Mouse (Mus musculus): ENCODE measurements around the gene Exoc3. TPM values are rescaled to one million over a fixed set of nuclear protein-coding genes. Genes with fewer than 3 reads are reported as not detected.

Gene Exoc3
- 21.2 and 24.8 TPM in 2 replicates for polyA plus RNA-seq (2015; fragmentation: Nextera tagmentation; extraction: Ambion mirVana)

DNA sequence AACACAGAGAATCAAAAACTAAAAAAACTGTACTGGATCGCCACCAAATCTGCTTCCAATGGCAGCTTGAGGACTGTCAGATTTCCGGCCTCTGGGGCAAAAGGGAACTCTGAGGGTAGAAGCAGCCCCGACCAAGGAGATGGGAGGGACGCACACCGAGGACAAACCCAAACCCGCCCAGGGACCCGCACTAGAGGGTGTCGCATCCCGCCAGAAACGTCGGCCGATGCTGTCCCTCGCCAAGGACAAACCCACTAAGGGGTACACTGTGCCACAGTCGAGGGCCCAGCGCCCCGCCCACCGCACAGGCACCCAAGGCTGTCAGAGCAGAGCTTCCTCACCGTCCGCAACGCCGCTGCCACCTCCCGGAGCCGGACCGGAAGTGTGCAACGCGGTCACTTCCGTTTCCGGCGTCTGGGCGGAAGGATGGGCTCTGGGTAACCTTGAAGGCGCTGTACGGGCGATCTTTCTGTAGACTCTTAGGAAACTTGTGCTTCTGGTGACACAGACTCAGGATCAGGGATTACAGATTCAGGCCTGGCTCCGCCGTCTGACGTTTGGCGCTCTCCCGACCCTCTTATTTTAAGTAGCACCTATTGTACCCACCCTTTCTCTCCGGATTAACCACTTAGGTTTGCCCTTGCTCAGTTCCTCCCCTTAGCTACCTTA is at the start of gene Exoc3:
Gene Exoc3, minus strand, starts transcription at position 416 of the 669 bp plus-strand sequence.
- Histone ChIP-seq H3K36me3 (ENCODE audit: control insufficient read depth, insufficient read depth) (peaks cover 8% of the 10 kb centered on the region; the same call in 1 of the 2 replicates), H3K4me2 (ENCODE audit: low read depth, low read length) (peak within 1 kb of the TSS; percentile 91), H3K9me3 (replicated peaks; ENCODE audit: control insufficient read depth, low read length) (no peaks in the 10 kb centered on the region), H3K27me3 (ENCODE audit: control insufficient read depth, insufficient read depth, low read depth, low read length) (no peaks in the 10 kb centered on the region; the same call in 1 of the 2 replicates), H3K4me3 (ENCODE audit: low read depth, low read length) (peak within 1 kb of the TSS; percentile 94), H3K27ac (ENCODE audit: low read length) (peak within 1 kb of the TSS; percentile 75), H3K9ac (ENCODE audit: low read depth, low read length) (peak within 1 kb of the TSS; percentile 86), H3K4me1 (ENCODE audit: control insufficient read depth, low read depth, low read length) (peaks cover 14% of the 10 kb centered on the region)
- 0% methylated on average over 39 of the region's 39 CpGs for WGBS (ENCODE audit: insufficient replicate concordance)
- peak; percentile 95 for ATAC-seq (ENCODE audit: low read depth)

DNA sequence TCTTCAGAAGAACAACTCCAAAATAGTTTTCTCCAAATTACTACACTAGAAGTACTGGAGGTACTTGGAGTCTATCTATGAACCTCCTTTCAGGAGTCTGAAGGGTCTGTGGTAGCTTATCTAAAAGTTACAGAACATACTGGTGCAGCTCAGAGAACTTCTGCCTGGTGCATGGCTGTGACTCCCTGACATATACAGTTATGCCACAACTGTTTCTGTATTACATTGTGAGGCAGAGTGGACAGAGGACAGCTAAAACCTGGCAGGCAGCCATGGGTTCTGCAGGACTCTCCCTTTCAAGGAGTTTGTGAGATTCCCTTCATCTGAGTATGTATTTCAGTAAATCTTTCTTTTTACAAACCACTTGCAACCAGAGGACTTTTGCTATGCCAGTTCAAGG is 38.0 kb upstream of the Exoc3 start:
- H3K36me3 ChIP-seq (ENCODE audit: control insufficient read depth, insufficient read depth), result no peaks in the 10 kb centered on the region
- peak; percentile 64 for ATAC-seq (ENCODE audit: low read depth)
- H3K4me3 ChIP-seq (ENCODE audit: low read depth, low read length), result no peak overlapping the region
- H3K4me1 ChIP-seq (ENCODE audit: control insufficient read depth, low read depth, low read length), result peaks cover 3% of the 10 kb centered on the region
- no peaks in the 10 kb centered on the region for H3K27me3 ChIP-seq (ENCODE audit: control insufficient read depth, insufficient read depth, low read depth, low read length)
- H3K9ac ChIP-seq (ENCODE audit: low read depth, low read length), result no peak overlapping the region
- H3K27ac ChIP-seq (ENCODE audit: low read length), result no peak overlapping the region
- no peaks in the 10 kb centered on the region for H3K9me3 ChIP-seq (replicated peaks; ENCODE audit: control insufficient read depth, low read length)
- H3K4me2 ChIP-seq (ENCODE audit: low read depth, low read length), result no peak overlapping the region

DNA sequence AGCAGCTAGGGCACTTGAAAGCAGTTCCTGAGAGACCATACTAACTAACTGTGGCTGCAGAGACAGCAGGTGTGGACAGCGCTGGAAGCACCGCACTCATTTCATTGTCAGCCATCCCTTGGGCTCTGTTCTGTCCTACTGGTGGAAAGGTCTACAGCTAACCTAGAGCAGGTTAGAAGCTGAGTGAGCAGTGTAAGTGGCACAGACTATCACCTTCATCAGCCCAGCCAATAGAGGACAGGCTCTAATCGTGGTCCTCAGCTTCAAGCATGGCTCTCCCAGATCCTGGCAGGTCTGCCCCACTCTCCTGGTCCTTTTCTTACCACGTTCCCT is 37.3 kb upstream of the Exoc3 start:
- Histone ChIP-seq H3K9me3 (replicated peaks; ENCODE audit: control insufficient read depth, low read length) (no peaks in the 10 kb centered on the region), H3K9ac (ENCODE audit: low read depth, low read length) (no peak overlapping the region), H3K4me3 (ENCODE audit: low read depth, low read length) (no peak overlapping the region), H3K27ac (ENCODE audit: low read length) (no peak overlapping the region), H3K4me2 (ENCODE audit: low read depth, low read length) (no peak overlapping the region), H3K4me1 (ENCODE audit: control insufficient read depth, low read depth, low read length) (peaks cover 3% of the 10 kb centered on the region), H3K27me3 (ENCODE audit: control insufficient read depth, insufficient read depth, low read depth, low read length) (no peaks in the 10 kb centered on the region), H3K36me3 (ENCODE audit: control insufficient read depth, insufficient read depth) (no peaks in the 10 kb centered on the region)
- peak; percentile 43; the same call in 1 of the 2 replicates for ATAC-seq (ENCODE audit: low read depth)
- WGBS (ENCODE audit: insufficient replicate concordance), result 53% methylated on average over 4 of the region's 4 CpGs

DNA sequence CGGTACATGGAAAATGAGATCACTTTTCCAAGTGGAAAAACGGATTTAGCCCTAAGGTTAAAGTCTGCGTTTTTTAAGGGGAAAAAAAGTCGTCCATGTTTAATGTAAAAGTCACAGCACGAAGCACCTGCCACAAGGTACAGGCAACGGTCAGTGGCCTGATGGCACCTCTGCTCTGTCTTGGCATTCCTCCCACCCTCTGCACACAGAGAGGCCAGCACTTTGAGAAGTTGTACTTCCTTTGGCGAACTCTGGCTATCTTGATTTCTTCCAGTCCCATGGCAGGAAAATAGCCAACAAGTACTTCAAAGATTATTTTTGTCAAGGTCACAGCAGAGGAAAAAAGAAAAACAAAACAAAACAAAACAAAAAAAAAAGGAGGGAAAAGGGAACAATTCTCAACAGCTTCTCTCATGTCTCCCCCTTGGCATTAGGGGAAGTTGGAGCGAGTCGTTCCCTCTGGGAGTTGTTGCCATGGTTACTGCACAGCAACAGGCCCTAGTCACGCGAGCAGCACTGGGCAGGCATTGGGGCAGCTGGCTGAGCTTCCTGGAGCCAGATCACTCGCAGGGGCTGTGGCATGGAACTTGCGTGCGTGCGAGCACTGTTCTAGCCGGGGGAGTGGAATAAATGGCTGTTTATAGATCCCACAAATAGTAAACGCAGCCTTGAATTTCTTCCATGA is 36.8 kb upstream of the Exoc3 start:
- no peak overlapping the region for H3K27ac ChIP-seq (ENCODE audit: low read length)
- no peaks in the 10 kb centered on the region for H3K27me3 ChIP-seq (ENCODE audit: control insufficient read depth, insufficient read depth, low read depth, low read length)
- H3K4me3 ChIP-seq (ENCODE audit: low read depth, low read length), result no peak overlapping the region
- H3K36me3 ChIP-seq (ENCODE audit: control insufficient read depth, insufficient read depth), result no peaks in the 10 kb centered on the region
- H3K9ac ChIP-seq (ENCODE audit: low read depth, low read length), result no peak overlapping the region
- 35% methylated on average over 17 of the region's 17 CpGs for WGBS (ENCODE audit: insufficient replicate concordance)
- H3K4me2 ChIP-seq (ENCODE audit: low read depth, low read length), result no peak overlapping the region
- H3K4me1 ChIP-seq (ENCODE audit: control insufficient read depth, low read depth, low read length), result peaks cover 3% of the 10 kb centered on the region
- H3K9me3 ChIP-seq (replicated peaks; ENCODE audit: control insufficient read depth, low read length), result no peaks in the 10 kb centered on the region
- ATAC-seq (ENCODE audit: low read depth), result peak; percentile 50; the same call in 1 of the 2 replicates

DNA sequence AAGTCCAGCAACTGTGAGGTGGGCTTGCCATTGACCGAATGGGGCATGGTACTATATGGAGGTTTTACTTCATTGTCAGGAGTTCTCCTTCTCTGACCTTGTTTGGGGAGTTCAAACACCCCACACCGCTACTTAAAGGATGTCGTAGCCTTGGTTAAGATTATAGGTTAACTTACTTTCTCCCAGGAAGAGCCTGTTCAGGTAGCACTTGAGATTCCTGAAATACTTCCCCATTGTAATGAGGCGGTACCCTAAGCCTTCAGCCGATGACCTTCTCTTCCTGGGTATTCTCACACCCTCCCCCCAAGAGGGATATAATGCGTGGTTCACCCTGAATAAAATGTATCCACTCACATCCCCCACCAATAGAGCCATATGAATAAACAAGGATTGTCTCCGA is 29.0 kb upstream of the Exoc3 start:
- Histone ChIP-seq H3K9me3 (replicated peaks; ENCODE audit: control insufficient read depth, low read length) (no peaks in the 10 kb centered on the region), H3K27me3 (ENCODE audit: control insufficient read depth, insufficient read depth, low read depth, low read length) (0 out of 2 replicates have a peak, but pooled peaks cover 2% of the 10 kb centered on the region), H3K4me3 (ENCODE audit: low read depth, low read length) (no peak overlapping the region), H3K9ac (ENCODE audit: low read depth, low read length) (no peak overlapping the region), H3K27ac (ENCODE audit: low read length) (no peak overlapping the region), H3K36me3 (ENCODE audit: control insufficient read depth, insufficient read depth) (no peaks in the 10 kb centered on the region), H3K4me2 (ENCODE audit: low read depth, low read length) (no peak overlapping the region), H3K4me1 (ENCODE audit: control insufficient read depth, low read depth, low read length) (no peaks in the 10 kb centered on the region)
- ATAC-seq (ENCODE audit: low read depth), result no peak
- 47% methylated on average over 7 of the region's 7 CpGs for WGBS (ENCODE audit: insufficient replicate concordance)

DNA sequence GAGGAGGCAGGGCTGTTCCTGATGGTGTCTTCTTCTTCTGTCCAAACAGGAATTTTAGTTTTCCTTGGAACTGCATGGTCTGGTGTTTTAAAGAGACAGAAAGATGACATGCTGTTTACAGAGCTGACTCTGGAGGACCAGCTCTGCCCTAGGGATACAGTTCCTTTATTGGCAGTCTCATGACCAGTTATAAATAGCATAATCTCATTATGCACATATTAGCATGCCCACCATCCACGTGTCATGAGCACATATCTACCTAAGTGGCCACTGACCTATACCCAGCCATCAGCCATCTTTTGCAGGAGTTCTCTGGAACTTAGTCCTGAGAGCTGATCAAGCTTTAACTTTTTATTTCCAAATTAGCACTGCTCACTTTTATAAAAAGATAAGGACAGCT is 12.1 kb upstream of the Exoc3 start:
- no peak for ATAC-seq (ENCODE audit: low read depth)
- H3K36me3 ChIP-seq (ENCODE audit: control insufficient read depth, insufficient read depth), result no peaks in the 10 kb centered on the region
- no peak overlapping the region for H3K9ac ChIP-seq (ENCODE audit: low read depth, low read length)
- H3K27me3 ChIP-seq (ENCODE audit: control insufficient read depth, insufficient read depth, low read depth, low read length), result no peaks in the 10 kb centered on the region
- H3K4me3 ChIP-seq (ENCODE audit: low read depth, low read length), result no peak overlapping the region
- no peaks in the 10 kb centered on the region for H3K9me3 ChIP-seq (replicated peaks; ENCODE audit: control insufficient read depth, low read length)
- H3K4me1 ChIP-seq (ENCODE audit: control insufficient read depth, low read depth, low read length), result no peaks in the 10 kb centered on the region
- no peak overlapping the region for H3K27ac ChIP-seq (ENCODE audit: low read length)
- no peak overlapping the region for H3K4me2 ChIP-seq (ENCODE audit: low read depth, low read length)
- WGBS (ENCODE audit: insufficient replicate concordance), result 32% methylated on average over 1 of the region's 1 CpGs

DNA sequence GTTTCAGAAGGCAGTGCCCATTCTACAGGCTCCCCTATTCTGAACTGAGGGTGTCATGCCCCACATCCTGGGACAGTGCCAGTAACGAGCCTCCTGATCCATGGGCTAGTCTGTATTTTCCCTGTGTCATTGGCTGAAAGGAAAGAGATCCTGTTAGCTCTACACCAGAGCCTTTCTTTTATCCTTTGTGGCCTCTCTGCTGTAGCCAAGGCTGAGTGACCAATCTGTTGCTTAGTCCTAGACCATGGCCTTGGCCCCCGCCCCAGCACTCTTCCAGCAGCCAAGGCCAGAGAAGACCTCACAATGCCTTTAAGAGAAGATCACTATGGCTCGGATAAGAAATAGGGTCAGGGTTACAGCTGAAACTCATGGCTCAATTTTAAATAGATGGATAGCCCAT is 9.9 kb upstream of the Exoc3 start:
- Histone ChIP-seq H3K4me1 (ENCODE audit: control insufficient read depth, low read depth, low read length) (no peaks in the 10 kb centered on the region), H3K4me2 (ENCODE audit: low read depth, low read length) (no peak overlapping the region), H3K36me3 (ENCODE audit: control insufficient read depth, insufficient read depth) (no peaks in the 10 kb centered on the region), H3K9me3 (replicated peaks; ENCODE audit: control insufficient read depth, low read length) (no peaks in the 10 kb centered on the region), H3K27ac (ENCODE audit: low read length) (no peak overlapping the region), H3K27me3 (ENCODE audit: control insufficient read depth, insufficient read depth, low read depth, low read length) (no peaks in the 10 kb centered on the region), H3K9ac (ENCODE audit: low read depth, low read length) (no peak overlapping the region), H3K4me3 (ENCODE audit: low read depth, low read length) (no peak overlapping the region)
- ATAC-seq (ENCODE audit: low read depth), result no peak
- WGBS (ENCODE audit: insufficient replicate concordance), result 58% methylated on average over 3 of the region's 3 CpGs

DNA sequence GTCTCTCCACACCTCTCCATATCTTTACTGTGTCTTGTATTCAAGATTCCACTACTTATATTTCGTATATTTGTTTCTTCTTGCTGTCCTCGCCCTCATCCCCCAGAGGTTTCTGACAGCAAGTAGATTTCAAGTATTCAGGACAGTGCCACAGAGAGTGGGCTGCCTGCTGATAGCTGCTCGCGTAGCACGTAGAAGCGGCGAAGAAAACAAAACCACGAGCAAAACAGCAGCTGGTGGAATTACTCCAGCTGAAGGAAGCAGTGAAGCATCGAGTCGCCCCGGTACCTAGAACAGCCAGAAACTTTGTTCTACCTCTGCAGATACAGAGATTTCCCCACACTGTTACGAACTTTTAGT is 434 bp upstream of the Exoc3 start:
- Histone ChIP-seq H3K4me1 (ENCODE audit: control insufficient read depth, low read depth, low read length) (peaks cover 14% of the 10 kb centered on the region), H3K36me3 (ENCODE audit: control insufficient read depth, insufficient read depth) (peaks cover 6% of the 10 kb centered on the region; the same call in 1 of the 2 replicates), H3K4me2 (ENCODE audit: low read depth, low read length) (peak overlapping the region; percentile 91), H3K9ac (ENCODE audit: low read depth, low read length) (peak overlapping the region; percentile 86), H3K4me3 (ENCODE audit: low read depth, low read length) (peak overlapping the region; percentile 94), H3K27ac (ENCODE audit: low read length) (peak overlapping the region; percentile 75), H3K27me3 (ENCODE audit: control insufficient read depth, insufficient read depth, low read depth, low read length) (no peaks in the 10 kb centered on the region; the same call in 1 of the 2 replicates), H3K9me3 (replicated peaks; ENCODE audit: control insufficient read depth, low read length) (no peaks in the 10 kb centered on the region)
- peak; percentile 33 for ATAC-seq (ENCODE audit: low read depth)
- 19% methylated on average over 12 of the region's 12 CpGs for WGBS (ENCODE audit: insufficient replicate concordance)

DNA sequence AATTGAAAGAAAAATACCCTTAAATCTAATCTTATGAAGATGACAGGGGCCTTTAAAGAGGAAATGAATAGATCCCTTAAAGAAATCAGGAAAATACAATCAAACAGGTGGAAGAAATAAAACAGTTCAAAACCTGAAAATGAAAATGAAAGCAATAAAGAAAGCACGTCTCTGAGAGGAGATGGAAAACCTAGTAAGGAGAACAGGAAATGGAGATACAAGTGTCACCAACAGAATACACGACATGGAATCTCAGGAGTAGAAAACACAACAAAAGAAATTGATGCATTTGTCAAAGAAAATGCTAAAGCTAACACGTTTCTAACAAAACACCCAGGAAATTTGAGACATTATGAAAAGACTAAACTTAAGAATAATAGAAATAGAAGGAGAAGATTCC is 12.1 kb downstream of the Exoc3 start:
- Histone ChIP-seq H3K4me2 (ENCODE audit: low read depth, low read length) (no peak overlapping the region), H3K4me1 (ENCODE audit: control insufficient read depth, low read depth, low read length) (no peaks in the 10 kb centered on the region), H3K9me3 (replicated peaks; ENCODE audit: control insufficient read depth, low read length) (no peaks in the 10 kb centered on the region), H3K27ac (ENCODE audit: low read length) (no peak overlapping the region), H3K4me3 (ENCODE audit: low read depth, low read length) (no peak overlapping the region), H3K9ac (ENCODE audit: low read depth, low read length) (no peak overlapping the region), H3K27me3 (ENCODE audit: control insufficient read depth, insufficient read depth, low read depth, low read length) (no peaks in the 10 kb centered on the region), H3K36me3 (ENCODE audit: control insufficient read depth, insufficient read depth) (peaks cover 3% of the 10 kb centered on the region; the same call in 1 of the 2 replicates)
- no peak for ATAC-seq (ENCODE audit: low read depth)
- 62% methylated on average over 3 of the region's 3 CpGs for WGBS (ENCODE audit: insufficient replicate concordance)

Measured in liver, embryonic 16.5 days (tissue).